Mouse (Mus musculus) CD4-positive helper T cell, adult 2 months (primary cell): ENCODE data around the gene Aox2.
A peak's percentile ranks its signal among the peaks of the same experiment; 100 is the strongest.
"Not testable (repeated sequence)": the region's sequence is repeated elsewhere in the genome, so short reads cannot be mapped to it uniquely, and the experiment has no call there.

Source experiments
- DNase-seq: peaks from one replicate; pipeline ENCODE4 v3.0.0-alpha.2; 2012; ENCODE audit warnings: low read depth, missing footprints, low spot score

Gene Aox2

DNA sequence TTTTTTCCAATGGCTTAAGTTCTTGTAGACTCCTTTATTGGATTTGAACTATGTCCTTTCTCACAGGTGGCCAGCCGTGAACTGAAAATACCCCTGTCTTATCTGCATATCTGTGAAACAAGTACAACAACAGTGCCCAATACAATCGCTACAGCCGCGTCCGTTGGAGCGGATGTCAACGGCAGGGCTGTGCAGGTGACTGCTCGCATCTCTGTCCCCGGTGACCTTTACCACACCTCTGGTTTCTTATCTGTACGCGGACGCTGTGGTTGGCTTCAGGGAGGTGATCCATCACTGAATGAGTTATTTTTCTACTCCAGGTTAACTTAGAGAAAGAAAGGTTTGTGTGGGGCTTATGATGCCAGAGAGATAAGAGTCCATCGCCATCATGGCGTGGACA, 68.0 kb downstream of the Aox2 start:
- DNase-seq: no peak

GRCm38 (mm10) chr1:58348712-58349111, 70.6 kb downstream of the Aox2 start:
- no peak for DNase-seq

DNA sequence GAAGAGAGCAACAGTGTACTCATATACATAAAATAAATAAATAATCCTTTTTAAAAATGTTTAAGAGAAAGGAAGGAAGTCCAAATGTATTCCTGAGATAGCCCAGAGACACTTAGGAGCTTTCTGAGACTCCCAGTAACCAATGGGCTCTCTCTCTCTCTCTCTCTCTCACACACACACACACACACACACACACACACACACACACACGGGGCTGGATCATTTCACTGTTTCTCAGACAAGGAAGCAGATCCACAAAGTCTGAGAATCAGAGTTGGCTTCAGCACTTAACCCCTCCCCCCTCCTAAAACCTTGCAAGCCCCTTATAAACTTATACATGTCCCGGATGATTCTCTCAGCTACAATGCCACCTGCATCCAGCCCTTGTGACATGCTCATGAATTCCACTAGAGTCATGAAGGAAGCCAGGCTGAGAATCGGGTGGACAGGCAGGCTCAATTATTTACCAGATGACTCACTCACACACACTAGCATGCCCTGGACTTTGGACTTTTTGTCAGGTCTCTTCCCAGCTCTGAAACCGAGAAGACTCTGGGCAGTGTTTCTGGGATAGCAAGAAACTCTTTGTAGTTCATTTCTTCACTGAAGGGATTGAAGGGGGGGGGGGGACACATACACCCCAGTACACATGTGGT, 75.2 kb downstream of the Aox2 start:
- DNase-seq: no peak

- DNase-seq: no peak
Measured at GRCm38 (mm10) chr1:58358958-58359901, 81.1 kb downstream of the Aox2 start.

GRCm38 (mm10) chr1:58362296-58362695, 84.2 kb downstream of the Aox2 start:
- no peak for DNase-seq

- no peak for DNase-seq
Measured at GRCm38 (mm10) chr1:58364551-58364950, 86.4 kb downstream of the Aox2 start.

GRCm38 (mm10) chr1:58365829-58366228, 87.7 kb downstream of the Aox2 start:
- no peak for DNase-seq

DNA sequence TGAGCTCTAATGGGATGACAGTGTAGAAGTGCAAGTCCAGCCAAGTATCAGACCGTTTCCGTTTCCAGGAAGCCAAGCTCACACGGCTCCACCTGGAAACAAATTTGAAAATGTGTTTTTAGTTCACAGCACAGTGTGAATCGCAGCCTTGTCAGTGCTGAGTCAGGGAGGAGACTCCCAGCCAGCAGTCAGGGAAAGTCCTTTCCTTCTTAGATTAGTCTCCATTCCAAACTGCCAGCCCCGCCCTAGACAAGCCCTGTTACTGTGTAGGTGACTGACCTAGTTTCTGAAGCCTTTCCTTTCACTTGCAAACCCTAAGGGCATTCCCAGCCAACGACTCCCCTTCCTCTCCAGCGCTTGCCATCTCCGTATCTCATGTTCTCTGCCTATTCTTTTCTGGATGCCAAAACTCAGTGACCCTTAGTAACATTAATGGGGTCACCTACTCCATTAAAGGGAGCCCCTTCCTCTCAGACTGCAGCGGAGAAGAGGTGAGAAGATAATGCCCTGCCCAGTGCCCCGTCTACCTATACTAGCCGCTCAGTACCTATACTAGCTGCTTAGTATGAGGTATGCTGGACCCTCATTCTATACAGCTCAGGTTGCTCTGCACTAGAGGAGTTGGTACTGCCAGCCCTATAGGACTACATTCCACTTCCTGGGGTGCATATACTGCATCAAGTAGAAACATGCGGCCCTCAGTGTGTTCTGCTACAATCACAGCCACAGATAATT, 88.8 kb downstream of the Aox2 start:
- no peak for DNase-seq

GRCm38 (mm10) chr1:58369716-58370115, 91.6 kb downstream of the Aox2 start:
- no peak for DNase-seq

- DNase-seq: not testable (repeated sequence)
Measured at GRCm38 (mm10) chr1:58374266-58374665, 96.1 kb downstream of the Aox2 start.

DNA sequence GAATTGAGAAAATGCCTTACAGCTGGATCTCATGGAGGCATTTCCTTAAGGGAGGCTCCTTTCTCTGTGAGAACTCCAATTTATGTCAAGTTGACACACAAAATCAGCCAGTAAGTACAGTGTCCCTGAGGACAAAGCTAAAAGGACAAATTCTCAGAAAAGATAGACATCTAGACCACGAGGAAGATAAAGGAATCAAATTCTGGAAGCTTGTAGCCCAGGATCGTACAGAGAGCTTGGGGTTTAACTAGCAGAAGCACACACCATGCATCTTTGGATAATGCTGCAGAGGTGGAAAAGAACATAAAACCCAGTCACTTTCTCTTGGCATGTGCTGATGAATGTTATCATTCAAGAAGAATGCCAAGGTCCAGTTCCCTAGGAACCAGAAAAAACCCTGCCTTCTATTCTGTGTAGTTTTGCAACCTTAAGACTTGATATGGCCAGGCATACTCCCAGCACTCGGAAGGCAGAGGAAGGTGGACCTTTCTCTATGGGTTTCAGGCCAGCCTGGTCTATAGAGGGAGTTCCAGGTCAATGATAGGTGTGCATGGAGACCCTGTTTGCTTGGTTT, 97.5 kb downstream of the Aox2 start:
- DNase-seq: no peak

DNA sequence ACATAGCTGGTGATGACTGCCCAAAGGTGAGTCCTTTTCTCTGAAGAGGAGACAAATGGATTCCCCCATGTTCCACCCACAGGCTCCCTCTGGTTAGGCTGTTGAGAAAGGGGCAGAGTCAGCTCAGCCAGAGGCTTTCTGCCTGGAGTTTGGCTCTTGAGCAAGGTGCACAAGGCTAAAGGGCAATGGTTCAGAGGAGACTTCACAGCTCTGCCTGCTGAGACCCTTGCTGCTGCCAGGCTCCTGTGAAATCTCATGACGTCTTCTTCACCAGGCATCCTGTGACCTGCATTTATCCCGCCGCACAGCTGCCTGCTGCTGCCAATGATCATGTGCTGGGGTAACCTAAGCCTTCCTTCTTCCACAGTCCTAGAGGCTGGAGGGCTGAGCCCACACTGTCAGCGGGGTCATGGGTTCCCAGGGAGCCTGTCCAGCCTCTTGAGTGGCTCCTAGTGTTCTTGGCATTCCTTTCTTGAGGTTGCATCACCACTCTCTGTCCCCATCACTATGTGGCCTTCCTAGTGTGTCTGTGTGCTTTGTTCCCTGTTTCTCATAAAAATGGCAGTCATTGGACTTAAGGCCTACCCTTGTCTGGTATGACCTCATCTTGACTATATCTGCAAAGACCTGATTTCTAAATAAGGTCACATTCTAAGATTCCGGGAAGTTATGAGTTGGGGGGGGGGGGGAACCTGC, 104.6 kb downstream of the Aox2 start:
- no peak for DNase-seq

DNA sequence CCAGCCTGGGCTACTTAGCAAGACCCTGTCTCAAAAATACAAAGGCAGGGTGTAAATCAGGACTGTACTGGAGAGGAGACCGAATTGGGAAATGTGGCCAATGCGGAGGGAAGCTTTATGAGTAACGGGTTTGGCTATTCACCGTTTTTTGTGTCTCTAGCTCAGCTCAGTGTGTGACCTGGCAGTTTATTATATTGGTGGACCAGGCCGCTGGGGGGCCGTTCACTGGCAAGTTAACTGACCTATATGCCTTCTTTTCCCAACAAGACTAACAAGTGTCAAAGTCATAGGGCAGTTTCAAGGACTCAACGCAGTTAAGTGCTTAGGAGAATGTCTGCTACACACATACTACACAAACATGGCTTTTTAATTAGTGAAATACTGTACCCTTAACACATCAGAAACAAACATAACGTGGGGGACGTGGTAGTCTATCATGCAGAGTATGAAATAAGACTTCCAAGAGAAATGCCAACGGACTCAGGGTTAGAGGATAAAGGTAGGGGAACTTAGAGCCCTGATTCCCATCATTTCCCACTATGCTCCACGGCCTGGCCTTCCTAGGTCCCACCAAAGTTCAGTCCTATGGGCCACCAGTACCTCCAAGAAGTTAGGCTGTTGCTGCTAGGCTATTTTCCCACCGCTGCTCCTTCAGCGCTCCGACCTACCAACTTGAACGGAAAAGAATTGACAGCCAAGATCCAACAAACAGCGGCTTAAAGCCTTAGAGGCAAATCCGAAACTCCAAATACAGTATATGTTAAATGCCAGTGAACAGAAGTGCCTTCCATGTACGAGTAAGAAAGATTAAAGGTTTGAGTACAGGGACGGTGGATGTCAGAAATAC, 113.5 kb downstream of the Aox2 start:
- DNase-seq: no peak

DNA sequence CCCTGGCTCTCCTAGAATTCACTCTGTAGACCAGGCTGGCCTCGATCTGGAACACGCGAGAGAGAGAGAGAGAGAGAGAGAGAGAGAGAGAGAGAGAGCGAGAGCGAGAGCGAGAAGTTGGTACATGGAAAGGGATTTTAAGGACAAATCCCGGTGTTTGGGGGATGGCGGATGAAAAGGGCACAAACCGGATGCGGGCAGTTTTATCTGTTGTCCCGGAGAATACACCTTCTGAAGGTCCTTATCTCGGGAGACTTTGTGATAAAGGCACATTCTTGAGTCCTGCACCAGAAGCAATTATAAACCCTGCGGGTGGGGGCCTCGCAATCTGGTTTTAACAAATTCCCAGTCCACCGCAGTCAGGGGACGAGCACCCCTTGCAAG, 114.1 kb downstream of the Aox2 start:
- DNase-seq: no peak

DNA sequence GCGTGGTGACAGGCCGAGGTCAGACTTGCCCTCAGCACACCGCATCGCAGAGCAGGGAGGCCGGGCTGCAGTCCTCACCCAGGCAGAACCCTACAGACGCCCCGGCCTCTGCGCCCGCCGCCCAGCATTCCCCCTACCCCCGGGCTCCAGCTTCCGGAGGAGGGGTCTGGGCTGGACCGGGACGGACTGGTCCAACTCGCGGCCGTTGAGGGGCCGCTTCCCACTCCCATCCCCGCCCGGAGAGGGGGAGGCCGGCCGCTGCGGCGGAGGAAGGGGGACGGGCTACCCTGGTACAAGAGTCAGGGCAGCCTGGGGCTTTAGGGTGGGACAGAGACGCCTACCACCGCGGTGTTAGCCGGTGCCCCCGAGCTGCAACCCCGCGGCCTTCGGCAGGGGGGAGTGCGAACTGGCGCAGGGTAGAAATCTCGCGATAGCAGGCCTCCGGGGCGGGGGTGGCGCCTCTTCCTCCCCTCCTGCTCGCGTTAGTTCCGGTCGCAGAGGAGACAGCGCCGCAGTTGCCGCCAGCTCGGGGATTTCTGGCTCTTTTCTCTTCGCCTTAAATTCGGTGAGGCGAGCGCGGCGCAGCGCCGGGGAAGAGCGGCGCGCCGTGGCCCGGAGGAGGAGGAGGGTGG, 114.6 kb downstream of the Aox2 start, which contains the start of gene Bzw1:
TSS of gene Bzw1 (plus strand) at position 247 of the 632 bp plus-strand sequence.
- peak; percentile 96 for DNase-seq

GRCm38 (mm10) chr1:58393284-58394195, 115.4 kb downstream of the Aox2 start:
- peak; percentile 75 for DNase-seq

DNA sequence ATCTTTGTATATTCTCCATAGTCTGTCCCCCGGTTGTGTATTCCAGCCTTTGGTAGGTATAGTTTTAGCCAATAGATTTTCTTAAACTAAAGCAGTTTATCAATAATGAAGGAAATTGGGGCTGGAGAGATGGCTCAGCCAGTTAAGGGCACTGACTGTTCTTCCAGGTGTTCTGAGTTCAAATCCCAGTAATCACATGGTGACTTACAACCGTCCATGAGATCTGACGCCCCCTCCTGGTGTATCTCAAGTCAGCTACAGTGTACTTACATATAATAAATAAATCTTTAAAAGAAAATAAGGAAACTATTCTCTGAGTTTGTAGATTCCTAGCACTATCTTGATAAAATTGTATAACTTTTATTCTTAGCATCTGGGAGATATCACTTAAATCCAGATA, 117.2 kb downstream of the Aox2 start:
- DNase-seq: no peak

GRCm38 (mm10) chr1:58396179-58396578, 118.1 kb downstream of the Aox2 start:
- DNase-seq: no peak

DNA sequence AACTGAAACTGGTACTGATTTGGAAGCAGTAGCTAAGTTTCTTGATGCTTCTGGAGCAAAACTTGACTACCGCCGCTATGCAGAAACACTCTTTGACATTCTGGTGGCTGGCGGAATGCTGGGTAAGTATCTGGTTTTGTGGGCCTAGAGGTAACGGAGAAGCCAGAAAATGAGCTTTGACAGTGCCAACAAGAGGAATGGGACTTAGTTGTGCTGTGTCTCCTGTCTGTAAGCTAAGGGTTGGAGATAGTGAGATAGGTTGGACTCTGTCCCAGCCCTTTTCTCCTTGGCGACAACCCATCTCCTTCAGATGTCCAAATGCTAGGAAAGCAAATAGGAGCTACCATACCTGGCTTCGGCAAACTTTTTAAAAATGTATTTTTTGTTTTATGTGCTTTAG, 119.6 kb downstream of the Aox2 start:
- DNase-seq: no peak
